18 mouse cellular contexts compared by ENCODE assay signal in the genomic region with DNA sequence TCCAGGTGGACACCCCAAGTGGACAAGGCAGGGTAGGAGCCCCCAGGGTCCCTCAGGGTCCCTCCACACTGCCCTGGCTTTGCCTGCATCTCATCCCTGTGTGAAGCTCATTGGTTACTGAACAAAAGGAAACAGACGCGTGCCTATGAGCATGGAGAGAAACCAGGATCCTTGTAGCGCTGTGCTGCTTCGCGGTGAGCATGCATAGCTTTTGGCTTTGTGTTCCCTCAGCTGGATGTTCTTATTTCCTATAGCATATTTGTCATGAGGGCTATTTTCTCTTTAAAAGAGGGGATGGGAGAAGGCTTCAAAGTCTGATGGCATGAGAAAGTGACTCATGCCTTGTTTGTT. TPM values are rescaled to one million over a fixed set of nuclear protein-coding genes. Genes with fewer than 3 reads are reported as not detected.
DNase-seq lines count a peak whose midpoint lies in the region; ATAC-seq and TF ChIP-seq lines count a peak whose summit lies in the region.
"Had no signal": no experiment of that assay in that cellular context is flagged by ENCODE, and none has a peak within 500 bp of the region (broad histone marks: within the 10 kb centered on the region; RNA-seq: fewer than 3 reads in every experiment).

No protein-coding gene starts in this region.

- no peaks in the 10 kb centered on the region for H3K36me3 ChIP-seq in heart, embryonic 13.5 days
- no peaks in the 10 kb centered on the region; the same call in 1 of the 2 replicates for H3K36me3 ChIP-seq in thymus, adult 2 months (ENCODE audit: control insufficient read depth, insufficient read depth, low read length)
- H3K36me3 ChIP-seq in liver, postnatal 0 days (replicated peaks; ENCODE audit: insufficient read depth, low read length): peaks cover 47% of the 10 kb centered on the region
- H3K36me3 ChIP-seq: midbrain, embryonic 15.5 days; neural tube, embryonic 13.5 days had no signal

- no peaks in the 10 kb centered on the region for H3K9me3 ChIP-seq in heart, embryonic 13.5 days
- no peaks in the 10 kb centered on the region for H3K9me3 ChIP-seq in liver, postnatal 0 days (ENCODE audit: low read length)
- H3K9me3 ChIP-seq: limb, embryonic 12.5 days; midbrain, embryonic 15.5 days; neural tube, embryonic 13.5 days had no signal

- H3K4me3 ChIP-seq in heart, embryonic 13.5 days: peak overlapping the region; percentile 21
- H3K4me3 ChIP-seq in thymus, adult 2 months (ENCODE audit: control insufficient read depth, insufficient read depth, low read length): peak overlapping the region; percentile 51
- peak overlapping the region; percentile 22 for H3K4me3 ChIP-seq in liver, postnatal 0 days (ENCODE audit: low read depth, low read length)
- H3K4me3 ChIP-seq: layer of hippocampus, adult 2 months; left cerebral cortex, adult 2 months; limb, embryonic 12.5 days; midbrain, embryonic 15.5 days; neural tube, embryonic 13.5 days had no signal

- TF ChIP-seq CTCF in thymus, adult 2 months (IDR thresholded peaks at IDR 0.05; ENCODE audit: borderline replicate concordance, control insufficient read depth, extremely low read depth, insufficient read depth, low read length, poor library complexity): no peak
- no peak for TF ChIP-seq CTCF in liver, postnatal 0 days (IDR thresholded peaks at IDR 0.05; ENCODE audit: low read depth)

- TF ChIP-seq POLR2A in thymus, adult 2 months (IDR thresholded peaks at IDR 0.05; ENCODE audit: control insufficient read depth, extremely low read depth, insufficient read depth, low read length, poor library complexity): peak; percentile 24; the same call in 1 of the 2 replicates

- no peak for ATAC-seq in heart, embryonic 13.5 days (ENCODE audit: extremely low read depth, insufficient number of reproducible peaks, low FRiP score, low TSS enrichment)
- ATAC-seq in liver, postnatal 0 days: no peak
- ATAC-seq in erythroid progenitor cell, adult 5-6 weeks (replicated peaks; ENCODE audit: low FRiP score, poor library complexity, severe bottlenecking): no peak
- ATAC-seq: midbrain, embryonic 15.5 days; Patski had no signal

- peak overlapping the region; percentile 54 for H3K4me2 ChIP-seq in heart, embryonic 13.5 days
- peak overlapping the region; percentile 42 for H3K4me2 ChIP-seq in liver, postnatal 0 days (ENCODE audit: low read depth, low read length)
- H3K4me2 ChIP-seq: limb, embryonic 12.5 days; midbrain, embryonic 15.5 days; neural tube, embryonic 13.5 days had no signal

- intact Hi-C loops in heart, postnatal 10 days (cut with DNase I): no loop called here

- DNase-seq in heart, postnatal 10 days: no peak
- peak; percentile 45 for DNase-seq in thymus, adult 2 months
- no peak for DNase-seq in thymus, adult 18-20 months
- DNase-seq in liver, postnatal 0 days: no peak
- no peak for DNase-seq in cerebellum, postnatal 25 days
- DNase-seq: cerebellum, adult 2 months; embryo, embryonic 11 days; lung, postnatal 36 days; retina, postnatal 1 day; spleen, adult 18-20 months had no signal

- 80% methylated on average over 5 of the region's 5 CpGs for WGBS in heart, embryonic 13.5 days
- WGBS in thymus, adult 2 months: 19% methylated on average over 5 of the region's 5 CpGs
- 81% methylated on average over 5 of the region's 5 CpGs for WGBS in liver, postnatal 0 days (ENCODE audit: insufficient replicate concordance)

- H3K9ac ChIP-seq in heart, embryonic 13.5 days: peak overlapping the region; percentile 50
- H3K9ac ChIP-seq in liver, postnatal 0 days (replicated peaks): peak overlapping the region; percentile 31
- H3K9ac ChIP-seq: limb, embryonic 12.5 days; midbrain, embryonic 15.5 days; neural tube, embryonic 13.5 days had no signal

- no peaks in the 10 kb centered on the region for H3K27me3 ChIP-seq in heart, embryonic 13.5 days (replicated peaks)
- no peaks in the 10 kb centered on the region for H3K27me3 ChIP-seq in thymus, adult 2 months (ENCODE audit: control insufficient read depth, insufficient read depth, low read length)
- no peaks in the 10 kb centered on the region for H3K27me3 ChIP-seq in liver, postnatal 0 days (ENCODE audit: insufficient read depth, low read length)
- H3K27me3 ChIP-seq: limb, embryonic 12.5 days; midbrain, embryonic 15.5 days; neural tube, embryonic 13.5 days; Patski had no signal

- no peak for TF ChIP-seq EP300 in liver, postnatal 0 days (IDR thresholded peaks at IDR 0.05; ENCODE audit: low read depth)

- H3K27ac ChIP-seq in heart, embryonic 13.5 days (replicated peaks): peak overlapping the region; percentile 72
- peak overlapping the region; percentile 95 for H3K27ac ChIP-seq in thymus, adult 2 months (ENCODE audit: control insufficient read depth, insufficient read depth, low read length)
- H3K27ac ChIP-seq in liver, postnatal 0 days (ENCODE audit: low read depth): peak overlapping the region; percentile 88
- H3K27ac ChIP-seq: left cerebral cortex, adult 2 months; midbrain, embryonic 15.5 days had no signal

- H3K4me1 ChIP-seq in heart, embryonic 13.5 days: peaks cover 39% of the 10 kb centered on the region
- peaks cover 63% of the 10 kb centered on the region for H3K4me1 ChIP-seq in thymus, adult 2 months (replicated peaks; ENCODE audit: control insufficient read depth, insufficient read depth, low read length)
- peaks cover 53% of the 10 kb centered on the region for H3K4me1 ChIP-seq in liver, postnatal 0 days (ENCODE audit: insufficient read depth)

RNA-seq across cellular contexts. Expression of gene Fam117a, which starts 18.8 kb away (rescaled TPM):
- 6.3 and 7.7 TPM in 2 replicates for polyA plus RNA-seq in heart, embryonic 13.5 days (2015; fragmentation: Nextera tagmentation; extraction: Ambion mirVana)
- total RNA-seq in heart, postnatal 10 days (2021): 10 to 100 TPM in 1 of 2 experiments, 1 to 10 TPM in 1; 9.1 to 14.0 TPM
- 204 and 224 TPM in 2 replicates for polyA plus RNA-seq in thymus, adult 2 months (2012; rRNA removed)
- polyA plus RNA-seq in liver, postnatal 0 days (2015; fragmentation: Nextera tagmentation; extraction: Ambion mirVana): 60.1 and 61.8 TPM in 2 replicates
- total RNA-seq in erythroid progenitor cell, adult 5-6 weeks (2015; ENCODE audit: low replicate concordance): 340 and 347 TPM in 2 replicates
- total RNA-seq in erythroid progenitor cell, adult 5-6 weeks (2017; ENCODE audit: low replicate concordance): 282 and 287 TPM in 2 replicates

RNA-seq across cellular contexts. Expression of gene Slc35b1, which starts 28.9 kb away (rescaled TPM):
- 77.2 and 78.4 TPM in 2 replicates for polyA plus RNA-seq in heart, embryonic 13.5 days (2015; fragmentation: Nextera tagmentation; extraction: Ambion mirVana)
- total RNA-seq in heart, postnatal 10 days (2021): 10 to 100 TPM; 51.0 to 52.8 TPM
- polyA plus RNA-seq in thymus, adult 2 months (2012; rRNA removed): 89.3 and 107 TPM in 2 replicates
- polyA plus RNA-seq in liver, postnatal 0 days (2015; fragmentation: Nextera tagmentation; extraction: Ambion mirVana): 38.4 and 40.1 TPM in 2 replicates
- total RNA-seq in erythroid progenitor cell, adult 5-6 weeks (2015; ENCODE audit: low replicate concordance): 35.0 and 42.3 TPM in 2 replicates
- total RNA-seq in erythroid progenitor cell, adult 5-6 weeks (2017; ENCODE audit: low replicate concordance): 38.7 and 50.4 TPM in 2 replicates

RNA-seq across cellular contexts. Expression of gene Kat7, which starts 45.6 kb away (rescaled TPM):
- polyA plus RNA-seq in heart, embryonic 13.5 days (2015; fragmentation: Nextera tagmentation; extraction: Ambion mirVana): 44.2 and 46.0 TPM in 2 replicates
- 10 to 100 TPM; 45.1 to 51.1 TPM for total RNA-seq in heart, postnatal 10 days (2021)
- polyA plus RNA-seq in thymus, adult 2 months (2012; rRNA removed): 55.5 and 64.8 TPM in 2 replicates
- polyA plus RNA-seq in liver, postnatal 0 days (2015; fragmentation: Nextera tagmentation; extraction: Ambion mirVana): 16.8 and 19.4 TPM in 2 replicates
- 94.3 and 127 TPM in 2 replicates for total RNA-seq in erythroid progenitor cell, adult 5-6 weeks (2015; ENCODE audit: low replicate concordance)
- total RNA-seq in erythroid progenitor cell, adult 5-6 weeks (2017; ENCODE audit: low replicate concordance): 72.6 and 81.2 TPM in 2 replicates

RNA-seq across cellular contexts. Expression of gene Spop, which starts 58.2 kb away (rescaled TPM):
- polyA plus RNA-seq in heart, embryonic 13.5 days (2015; fragmentation: Nextera tagmentation; extraction: Ambion mirVana): 97.8 and 105 TPM in 2 replicates
- 100 to 1,000 TPM; 132 to 136 TPM for total RNA-seq in heart, postnatal 10 days (2021)
- 47.9 and 52.0 TPM in 2 replicates for polyA plus RNA-seq in thymus, adult 2 months (2012; rRNA removed)
- polyA plus RNA-seq in liver, postnatal 0 days (2015; fragmentation: Nextera tagmentation; extraction: Ambion mirVana): 42.4 and 53.2 TPM in 2 replicates
- total RNA-seq in erythroid progenitor cell, adult 5-6 weeks (2015; ENCODE audit: low replicate concordance): 57.3 and 75.5 TPM in 2 replicates
- total RNA-seq in erythroid progenitor cell, adult 5-6 weeks (2017; ENCODE audit: low replicate concordance): 61.7 and 70.0 TPM in 2 replicates
